In the genomic region with DNA sequence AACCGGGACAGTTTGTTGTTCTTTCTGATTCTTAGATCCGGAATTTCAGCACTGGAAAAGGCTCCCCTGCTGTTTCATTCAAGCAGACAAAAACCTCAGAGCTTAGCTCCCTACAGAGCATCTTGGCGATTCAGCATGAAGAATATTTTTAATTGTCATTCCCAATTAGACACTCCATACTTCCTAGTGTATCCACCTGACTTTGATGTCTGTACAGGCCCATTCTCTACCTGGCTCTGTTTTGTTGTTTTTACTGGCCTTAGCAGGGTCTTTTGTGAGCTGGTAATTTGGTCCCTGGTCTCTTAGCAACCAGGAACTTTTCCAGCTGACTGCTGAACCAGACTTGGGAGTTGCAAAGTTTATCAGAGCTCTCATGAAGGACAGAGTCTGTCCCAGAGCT, we compare ENCODE assay signal across 11 mouse cellular contexts. TPM values are rescaled to one million over a fixed set of nuclear protein-coding genes. Genes with fewer than 3 reads are reported as not detected.
A peak's percentile ranks its signal among the peaks of the same experiment; 100 is the strongest.
DNase-seq lines count a peak whose midpoint lies in the region; ATAC-seq lines count a peak whose summit lies in the region.
"Had no signal": no experiment of that assay in that cellular context is flagged by ENCODE, and none has a peak within 500 bp of the region (broad histone marks: within the 10 kb centered on the region; RNA-seq: fewer than 3 reads in every experiment).

No protein-coding gene starts in this region.

- ATAC-seq in heart, embryonic 16.5 days (replicated peaks; ENCODE audit: extremely low read depth, insufficient read depth, low FRiP score) = no peak
- ATAC-seq in forebrain, embryonic 12.5 days (ENCODE audit: low FRiP score) = no peak
- ATAC-seq in midbrain, embryonic 15.5 days (replicated peaks) = no peak; the same call in 1 of the 2 replicates

- no peak overlapping the region for H3K9ac ChIP-seq in heart, embryonic 16.5 days (ENCODE audit: low read length)
- no peak overlapping the region for H3K9ac ChIP-seq in forebrain, embryonic 12.5 days
- H3K9ac ChIP-seq in midbrain, embryonic 15.5 days = no peak overlapping the region
- H3K9ac ChIP-seq: lung, embryonic 14.5 days had no signal

- no peak overlapping the region for H3K4me2 ChIP-seq in heart, embryonic 16.5 days (ENCODE audit: low read depth, low read length)
- H3K4me2 ChIP-seq in forebrain, embryonic 12.5 days = no peak overlapping the region; the same call in 1 of the 2 replicates
- H3K4me2 ChIP-seq in midbrain, embryonic 15.5 days = no peak overlapping the region
- H3K4me2 ChIP-seq: lung, embryonic 14.5 days had no signal

- no peaks in the 10 kb centered on the region for H3K27me3 ChIP-seq in heart, embryonic 16.5 days (ENCODE audit: control insufficient read depth, insufficient read depth, low read length)
- H3K27me3 ChIP-seq in forebrain, embryonic 12.5 days = 0 out of 2 replicates have a peak, but pooled peaks cover 4% of the 10 kb centered on the region
- no peaks in the 10 kb centered on the region for H3K27me3 ChIP-seq in midbrain, embryonic 15.5 days (replicated peaks)

- no peaks in the 10 kb centered on the region for H3K4me1 ChIP-seq in heart, embryonic 16.5 days (ENCODE audit: control insufficient read depth, insufficient read depth, low read length)
- peaks cover 30% of the 10 kb centered on the region for H3K4me1 ChIP-seq in forebrain, embryonic 12.5 days
- H3K4me1 ChIP-seq in midbrain, embryonic 15.5 days = peaks cover 22% of the 10 kb centered on the region

- WGBS in heart, embryonic 16.5 days = 28% methylated on average over 3 of the region's 3 CpGs
- WGBS in forebrain, embryonic 12.5 days = 0% methylated on average over 3 of the region's 3 CpGs
- under 1% methylated on average over 3 of the region's 3 CpGs for WGBS in midbrain, embryonic 15.5 days

- H3K4me3 ChIP-seq in heart, embryonic 16.5 days (ENCODE audit: low read length) = no peak overlapping the region
- H3K4me3 ChIP-seq in forebrain, embryonic 12.5 days (replicated peaks) = no peak overlapping the region
- no peak overlapping the region for H3K4me3 ChIP-seq in midbrain, embryonic 15.5 days

- peak overlapping the region; percentile 41 for H3K27ac ChIP-seq in heart, embryonic 16.5 days (ENCODE audit: low read length)
- H3K27ac ChIP-seq in forebrain, embryonic 12.5 days = peak overlapping the region; percentile 37; the same call in 1 of the 2 replicates
- H3K27ac ChIP-seq in midbrain, embryonic 15.5 days = peak overlapping the region; percentile 64; the same call in 1 of the 2 replicates

- DNase-seq in heart, postnatal 4 days = no peak
- DNase-seq in ZHBTc4 (ENCODE audit: low read depth, low spot score) = peak; percentile 62
- no peak for DNase-seq in layer of hippocampus, adult 9-11 months
- no peak for DNase-seq in adrenal gland, postnatal 4 days (ENCODE audit: low spot score in 2 of 2)
- no peak for DNase-seq in cerebellum, adult 8-10 months
- DNase-seq: kidney, postnatal 10 days; lung, embryonic 14.5 days had no signal

- no peaks in the 10 kb centered on the region for H3K36me3 ChIP-seq in heart, embryonic 16.5 days (ENCODE audit: control insufficient read depth, insufficient read depth)
- H3K36me3 ChIP-seq in forebrain, embryonic 12.5 days (replicated peaks) = no peaks in the 10 kb centered on the region
- no peaks in the 10 kb centered on the region for H3K36me3 ChIP-seq in midbrain, embryonic 15.5 days (replicated peaks)

- no peaks in the 10 kb centered on the region for H3K9me3 ChIP-seq in heart, embryonic 16.5 days (replicated peaks; ENCODE audit: control insufficient read depth, low read length)
- H3K9me3 ChIP-seq in forebrain, embryonic 12.5 days = no peaks in the 10 kb centered on the region
- H3K9me3 ChIP-seq in midbrain, embryonic 15.5 days = no peaks in the 10 kb centered on the region

RNA-seq across cellular contexts. Expression of a gene that starts 50.3 kb away (rescaled TPM):
- polyA plus RNA-seq in heart, embryonic 16.5 days (2015; fragmentation: Nextera tagmentation; extraction: Ambion mirVana) = 0.75 and 2.0 TPM in 2 replicates
- total RNA-seq in heart, postnatal 4 days (2021) = under 1 TPM; 0.14 to 0.21 TPM
- 0.10 and 0.18 TPM in 2 replicates for polyA plus RNA-seq in forebrain, embryonic 12.5 days (2016; fragmentation: Nextera tagmentation; extraction: Ambion mirVana)
- 0.22 and 0.23 TPM in 2 replicates for polyA plus RNA-seq in midbrain, embryonic 15.5 days (2015; fragmentation: Nextera tagmentation; extraction: Ambion mirVana)
- 1 to 10 TPM in 1 of 2 experiments, not detected in 1; 1.3 TPM for total RNA-seq in adrenal gland, postnatal 4 days (2021)

RNA-seq across cellular contexts. Expression of a gene that starts 53.7 kb away (rescaled TPM):
- polyA plus RNA-seq in heart, embryonic 16.5 days (2015; fragmentation: Nextera tagmentation; extraction: Ambion mirVana) = 4.6 and 6.1 TPM in 2 replicates
- total RNA-seq in heart, postnatal 4 days (2021) = under 1 TPM; 0.36 to 0.47 TPM
- 1.2 and 1.5 TPM in 2 replicates for polyA plus RNA-seq in forebrain, embryonic 12.5 days (2016; fragmentation: Nextera tagmentation; extraction: Ambion mirVana)
- polyA plus RNA-seq in midbrain, embryonic 15.5 days (2015; fragmentation: Nextera tagmentation; extraction: Ambion mirVana) = 1.7 and 2.6 TPM in 2 replicates
- total RNA-seq in adrenal gland, postnatal 4 days (2021) = 1 to 10 TPM; 2.8 to 5.5 TPM
- total RNA-seq: adrenal gland, adult 18-20 months had no signal
